Mouse (Mus musculus) midbrain, embryonic 14.5 days (tissue): Measurements from ENCODE around the gene Mat2a. TPM values are rescaled to one million over a fixed set of nuclear protein-coding genes. Genes with fewer than 3 reads are reported as not detected.
"Not testable (repeated sequence)": the region's sequence is repeated elsewhere in the genome, so short reads cannot be mapped to it uniquely, and the experiment has no call there.

Source experiments
- ATAC-seq: fragments of 200-750 bp; cut with Nextera tagmentation; 2 replicates; pipeline ENCODE4 v1.8.0; 2017; ENCODE audit warnings: moderate number of reproducible peaks, moderate library complexity; ENCODE audit not compliant: low FRiP score, low TSS enrichment
- DNase-seq: peaks from one replicate; pipeline ENCODE4 v3.0.0-alpha.2; 2015
- H3K27ac ChIP-seq: fragments of 300-500 bp; sonication (generic); replicated peaks from 2 replicates; pipeline ENCODE4 v1.5.1; 2014; ENCODE audit warnings: mild to moderate bottlenecking, low read depth, low read length, moderate library complexity
- H3K27me3 ChIP-seq: fragments of 300-500 bp; sonication (generic); 2 replicates; pipeline ENCODE4 v1.6.1; 2014; ENCODE audit warnings: low read length, control low read depth, mixed read lengths; ENCODE audit not compliant: control insufficient read depth, insufficient read depth
- H3K36me3 ChIP-seq: fragments of 300-500 bp; sonication (generic); 2 replicates; pipeline ENCODE4 v1.6.1; 2014; ENCODE audit warnings: low read length, control low read depth; ENCODE audit not compliant: control insufficient read depth, insufficient read depth
- H3K4me1 ChIP-seq: fragments of 300-500 bp; sonication (generic); 2 replicates; pipeline ENCODE4 v1.6.1; 2014; ENCODE audit warnings: mild to moderate bottlenecking, antibody characterized with exemption, low read length, control low read depth; ENCODE audit not compliant: control insufficient read depth, insufficient read depth
- H3K4me2 ChIP-seq: fragments of 300-500 bp; sonication (generic); 2 replicates; pipeline ENCODE4 v1.6.1; 2014; ENCODE audit warnings: mild to moderate bottlenecking, low read length, moderate library complexity
- H3K4me3 ChIP-seq: fragments of 300-500 bp; sonication (generic); replicated peaks from 2 replicates; pipeline ENCODE4 v1.5.1; 2014; ENCODE audit warnings: low read depth, low read length
- H3K9ac ChIP-seq: fragments of 300-500 bp; sonication (generic); replicated peaks from 2 replicates; pipeline ENCODE4 v1.6.1; 2014; ENCODE audit warnings: mild to moderate bottlenecking, low read length, moderate library complexity
- H3K9me3 ChIP-seq: fragments of 300-500 bp; sonication (generic); 2 replicates; pipeline ENCODE4 v1.6.1; 2016; ENCODE audit warnings: low read length, control low read depth, mixed read lengths; ENCODE audit not compliant: control insufficient read depth
- WGBS: fragments of 180-500 bp; shearing (Covaris S2); extraction: QIAGEN DNeasy Blood & Tissue Kit; methylation state at CpG from one replicate; pipeline ENCODE4 v1.1.7; 2014; 5-methylcytosine and 5-hydroxymethylcytosine counted together
- polyA plus RNA-seq: library from polyadenylated mRNA; unstranded; fragments of >200 nt; fragmentation: Nextera tagmentation; extraction: Ambion mirVana; gene quantifications from 2 replicates; pipeline ENCODE4 v1.2.1, GENCODE M21; 2014

Mat2a gene
- polyA plus RNA-seq, 1 experiment from 2014 or later = 413 TPM

GRCm38 (mm10) chr6:72477621-72478020, 38.3 kb upstream of the Mat2a start:
- H3K9me3 ChIP-seq = no peaks in the 10 kb centered on the region
- no peaks in the 10 kb centered on the region for H3K27me3 ChIP-seq
- no peak overlapping the region for H3K4me2 ChIP-seq
- no peak overlapping the region for H3K4me3 ChIP-seq
- H3K27ac ChIP-seq = no peak overlapping the region
- H3K9ac ChIP-seq = no peak overlapping the region
- no peaks in the 10 kb centered on the region for H3K36me3 ChIP-seq
- WGBS = 90% methylated on average over 3 of the region's 3 CpGs
- H3K4me1 ChIP-seq = no peaks in the 10 kb centered on the region
- ATAC-seq (no peak), DNase-seq (no peak)

DNA sequence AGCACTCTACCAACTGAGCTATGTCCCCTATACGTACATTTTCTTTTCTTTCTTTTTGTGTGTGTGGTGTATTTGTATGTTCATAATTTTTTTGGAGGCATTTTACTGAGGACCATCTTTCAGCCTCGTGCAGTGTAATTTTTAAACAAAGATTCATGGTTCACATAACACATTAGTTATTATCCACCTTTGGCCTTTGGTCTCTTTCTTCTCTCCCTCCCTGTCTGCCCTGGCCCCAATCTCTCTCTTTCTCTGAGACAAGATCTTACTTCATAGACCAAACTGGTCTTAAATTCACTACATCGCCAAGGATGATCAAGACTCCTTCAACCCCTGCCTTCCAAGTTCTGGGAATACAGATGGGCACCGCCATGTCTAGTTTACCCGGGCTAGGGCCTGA, 37.5 kb upstream of the Mat2a start:
- ATAC-seq (no peak), DNase-seq (no peak)
- Histone ChIP-seq H3K27ac (no peak overlapping the region), H3K4me1 (no peaks in the 10 kb centered on the region), H3K27me3 (no peaks in the 10 kb centered on the region), H3K36me3 (no peaks in the 10 kb centered on the region), H3K9me3 (no peaks in the 10 kb centered on the region), H3K9ac (no peak overlapping the region), H3K4me2 (no peak overlapping the region), H3K4me3 (no peak overlapping the region)
- WGBS = 93% methylated on average over 5 of the region's 5 CpGs

- H3K27ac ChIP-seq = no peak overlapping the region
- no peaks in the 10 kb centered on the region for H3K36me3 ChIP-seq
- H3K4me1 ChIP-seq = no peaks in the 10 kb centered on the region
- no peak overlapping the region for H3K4me3 ChIP-seq
- 91% methylated on average over 4 of the region's 4 CpGs for WGBS
- H3K27me3 ChIP-seq = no peaks in the 10 kb centered on the region
- DNase-seq (no peak), ATAC-seq (no peak)
- no peak overlapping the region for H3K4me2 ChIP-seq
- H3K9ac ChIP-seq = no peak overlapping the region
- H3K9me3 ChIP-seq = no peaks in the 10 kb centered on the region
These were observed 36.0 kb upstream of the Mat2a start for GRCm38 (mm10) chr6:72475221-72475985.

DNA sequence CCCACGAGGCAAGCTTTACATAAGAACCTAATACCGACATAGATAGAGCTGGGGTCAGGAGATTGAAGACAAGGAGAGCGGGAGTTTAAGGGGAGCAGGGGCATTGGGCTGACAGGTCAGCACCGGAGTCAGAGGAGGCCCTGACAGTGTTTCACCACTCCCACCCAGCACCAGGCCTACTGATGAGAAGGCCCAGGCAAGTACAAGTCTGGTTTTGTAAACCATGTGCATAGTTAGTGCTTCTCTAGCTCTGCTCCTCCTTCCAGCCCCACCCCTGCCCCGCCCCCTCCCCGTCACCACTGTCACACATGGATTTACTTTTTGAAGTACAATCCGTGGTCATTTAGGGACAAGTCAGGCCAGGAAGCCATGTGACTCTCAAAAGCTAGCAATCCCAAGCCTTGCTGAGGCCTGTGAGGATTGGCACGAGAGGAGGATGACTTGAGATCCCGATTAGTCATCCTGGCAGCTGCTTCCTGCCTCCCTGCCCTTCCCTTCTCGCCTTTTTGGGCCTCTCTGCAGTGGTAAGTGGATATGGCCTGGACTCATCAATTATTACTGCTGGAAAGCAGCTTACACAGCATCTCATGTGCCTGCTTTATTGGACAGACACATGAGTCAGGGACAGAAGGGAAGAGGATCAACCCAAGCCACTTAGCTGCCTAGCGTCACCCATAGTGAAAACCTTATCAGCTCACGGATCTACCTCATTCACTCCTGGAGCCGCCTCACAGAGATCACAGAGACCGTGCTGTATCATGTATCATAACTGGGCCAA, 34.1 kb upstream of the Mat2a start:
- no peak for ATAC-seq
- H3K36me3 ChIP-seq = no peaks in the 10 kb centered on the region
- 61% methylated on average over 14 of the region's 14 CpGs for WGBS
- no peak overlapping the region for H3K27ac ChIP-seq
- no peaks in the 10 kb centered on the region for H3K27me3 ChIP-seq
- H3K4me2 ChIP-seq = no peak overlapping the region
- no peak overlapping the region for H3K9ac ChIP-seq
- no peak overlapping the region for H3K4me3 ChIP-seq
- no peaks in the 10 kb centered on the region for H3K4me1 ChIP-seq
- DNase-seq = no peak
- H3K9me3 ChIP-seq = no peaks in the 10 kb centered on the region

DNA sequence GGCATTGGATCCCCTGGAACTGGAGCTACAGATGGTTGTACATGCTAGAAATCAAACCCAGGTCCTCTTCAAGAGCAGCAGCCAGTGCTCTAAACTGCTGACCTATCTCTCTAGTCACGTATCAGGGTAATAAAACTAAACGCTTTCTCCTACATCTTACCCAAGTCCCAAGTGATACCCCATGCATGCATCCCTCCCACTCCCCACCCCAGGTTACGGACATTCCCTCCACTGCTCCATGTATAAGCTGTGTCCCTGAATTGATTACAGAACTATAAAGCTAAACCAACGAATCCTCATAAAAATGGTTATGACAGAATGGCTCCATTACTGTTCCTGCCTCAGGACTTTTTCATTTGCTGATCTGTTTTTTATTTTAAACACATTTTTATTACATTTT, 26.8 kb upstream of the Mat2a start:
- Histone ChIP-seq H3K27me3 (no peaks in the 10 kb centered on the region), H3K36me3 (no peaks in the 10 kb centered on the region), H3K4me1 (no peaks in the 10 kb centered on the region), H3K27ac (no peak overlapping the region), H3K9ac (no peak overlapping the region), H3K4me3 (no peak overlapping the region), H3K9me3 (no peaks in the 10 kb centered on the region), H3K4me2 (no peak overlapping the region)
- DNase-seq = no peak
- ATAC-seq = no peak
- WGBS = 85% methylated on average over 4 of the region's 4 CpGs

- H3K36me3 ChIP-seq = no peaks in the 10 kb centered on the region
- H3K9ac ChIP-seq = no peak overlapping the region
- H3K4me3 ChIP-seq = no peak overlapping the region
- no peaks in the 10 kb centered on the region for H3K9me3 ChIP-seq
- no peak overlapping the region for H3K4me2 ChIP-seq
- WGBS = 86% methylated on average over 8 of the region's 8 CpGs
- ATAC-seq = no peak
- no peaks in the 10 kb centered on the region for H3K27me3 ChIP-seq
- H3K4me1 ChIP-seq = no peaks in the 10 kb centered on the region
- no peak for DNase-seq
- no peak overlapping the region for H3K27ac ChIP-seq
These were observed 26.2 kb upstream of the Mat2a start for GRCm38 (mm10) chr6:72465361-72466157.

- not testable (repeated sequence) for H3K9ac ChIP-seq, H3K36me3 ChIP-seq, H3K27me3 ChIP-seq, H3K27ac ChIP-seq, DNase-seq, H3K4me2 ChIP-seq, H3K4me3 ChIP-seq, H3K9me3 ChIP-seq, ATAC-seq, H3K4me1 ChIP-seq
- WGBS = 81% methylated on average over 5 of the region's 5 CpGs
These were observed 23.3 kb upstream of the Mat2a start for GRCm38 (mm10) chr6:72462550-72463257.

DNA sequence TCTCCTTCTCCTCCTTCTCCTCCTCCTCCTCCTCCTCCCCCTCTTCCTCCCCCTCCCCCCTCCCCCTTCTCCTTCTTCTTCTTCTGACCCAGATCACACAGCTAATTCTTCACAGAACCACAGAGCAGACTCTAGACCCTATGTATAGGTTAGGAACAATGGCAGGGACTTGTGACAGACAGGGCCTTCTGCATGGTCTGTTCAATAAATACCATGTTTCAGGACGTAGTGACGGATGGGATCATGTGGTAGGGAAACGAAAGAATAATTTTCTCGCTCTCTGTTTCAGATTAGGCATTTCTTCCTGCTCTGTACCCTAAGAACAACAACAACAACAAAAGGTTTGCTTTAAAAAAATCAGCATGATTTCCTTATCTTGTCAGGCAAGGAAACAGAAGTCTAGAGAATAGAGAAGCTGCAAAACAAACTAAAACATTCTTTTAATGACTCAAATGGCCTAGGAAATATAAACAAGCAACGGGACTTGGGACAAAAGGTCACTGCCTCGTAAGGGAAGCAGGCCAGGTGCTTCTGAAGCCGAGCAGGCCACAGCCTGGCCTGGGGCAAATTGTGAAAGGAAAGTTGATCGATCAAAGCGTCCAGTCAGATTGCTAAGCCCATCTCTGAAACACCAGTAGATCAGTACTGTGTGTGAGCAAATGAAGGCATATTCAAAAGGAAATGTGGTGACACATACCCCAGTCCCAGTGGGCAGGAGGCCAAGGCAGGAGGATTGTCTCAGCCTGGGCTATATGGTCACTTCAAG, 20.9 kb upstream of the Mat2a start:
- Histone ChIP-seq H3K36me3 (no peaks in the 10 kb centered on the region), H3K9me3 (no peaks in the 10 kb centered on the region), H3K4me1 (no peaks in the 10 kb centered on the region), H3K27ac (no peak overlapping the region), H3K4me2 (no peak overlapping the region), H3K27me3 (no peaks in the 10 kb centered on the region), H3K4me3 (no peak overlapping the region), H3K9ac (no peak overlapping the region)
- 78% methylated on average over 9 of the region's 9 CpGs for WGBS
- DNase-seq (no peak), ATAC-seq (no peak)
